Mouse (Mus musculus): ENCODE data around the gene 4930467E23Rik. TPM values are rescaled to one million over a fixed set of nuclear protein-coding genes. Genes with fewer than 3 reads are reported as not detected.
"Not testable (repeated sequence)": the region's sequence is repeated elsewhere in the genome, so short reads cannot be mapped to it uniquely, and the experiment has no call there.

The 4930467E23Rik gene
- polyA plus RNA-seq, 1 experiment from 2014 or later: not detected

- H3K4me1 ChIP-seq (replicated peaks); ATAC-seq (ENCODE audit: low read depth); H3K27ac ChIP-seq; H3K4me3 ChIP-seq (replicated peaks); DNase-seq; H3K9ac ChIP-seq; H3K27me3 ChIP-seq; H3K36me3 ChIP-seq; H3K4me2 ChIP-seq; H3K9me3 ChIP-seq (replicated peaks): not testable (repeated sequence)
- 70% methylated on average over 2 of the region's 2 CpGs for WGBS (ENCODE audit: insufficient replicate concordance)
Measured at GRCm38 (mm10) chr8:19712227-19712750, 17.1 kb upstream of the 4930467E23Rik start.

DNA sequence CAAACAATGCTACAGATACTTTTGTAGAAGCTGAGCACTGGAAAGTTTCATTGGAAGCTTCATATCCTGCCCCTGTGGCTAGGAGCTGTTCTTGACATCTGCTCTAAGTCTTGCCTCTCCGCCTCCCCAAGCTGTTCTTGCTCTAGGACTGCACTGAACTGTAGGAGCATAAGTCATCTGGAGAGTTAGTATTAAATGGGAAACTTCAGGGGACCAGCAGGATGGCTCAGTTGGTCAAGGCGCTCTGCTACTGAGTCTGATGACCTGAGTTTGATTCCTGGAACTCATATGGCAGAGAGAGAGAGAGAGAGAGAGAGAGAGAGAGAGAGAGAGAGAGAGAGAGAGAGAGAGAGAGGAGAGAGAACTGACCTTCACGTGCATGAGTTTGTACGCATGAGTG lies 16.6 kb upstream of the 4930467E23Rik start:
- H3K4me1 ChIP-seq (replicated peaks); H3K9ac ChIP-seq; H3K27ac ChIP-seq; H3K36me3 ChIP-seq; H3K27me3 ChIP-seq; ATAC-seq (ENCODE audit: low read depth); DNase-seq; H3K9me3 ChIP-seq (replicated peaks); H3K4me2 ChIP-seq; H3K4me3 ChIP-seq (replicated peaks): not testable (repeated sequence)
- WGBS (ENCODE audit: insufficient replicate concordance): 59% methylated on average over 4 of the region's 4 CpGs

DNA sequence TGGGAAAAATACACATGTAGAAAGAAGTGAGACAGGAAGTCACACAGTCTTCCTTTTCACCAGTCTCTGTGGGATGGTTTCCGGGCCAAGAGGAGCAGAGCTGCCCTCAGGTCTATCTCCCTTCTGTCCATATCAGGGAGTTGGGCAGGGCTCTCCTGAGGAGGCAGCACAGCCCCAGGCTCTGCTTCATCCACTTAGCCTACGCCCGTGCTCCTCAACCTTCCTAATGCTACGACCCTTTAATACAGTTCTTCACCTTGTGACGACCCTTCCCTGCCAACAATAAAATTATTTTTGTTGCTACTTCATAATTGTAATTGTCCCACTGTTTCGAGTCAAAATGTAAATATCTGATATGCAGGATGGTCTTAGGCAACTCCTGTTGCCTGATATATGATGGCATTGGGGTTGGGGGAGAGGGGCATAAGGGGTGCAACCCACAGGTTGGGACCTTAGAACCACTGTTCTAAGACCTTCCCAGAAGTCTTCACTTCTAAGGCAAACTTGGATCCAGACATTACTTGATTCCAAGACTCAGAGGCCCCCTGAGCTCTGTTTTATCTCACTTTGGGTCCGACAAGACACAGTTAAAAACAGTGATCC lies 16.0 kb upstream of the 4930467E23Rik start:
- not testable (repeated sequence) for H3K27ac ChIP-seq; H3K4me3 ChIP-seq (replicated peaks); H3K36me3 ChIP-seq; H3K4me2 ChIP-seq; H3K27me3 ChIP-seq; H3K4me1 ChIP-seq (replicated peaks); H3K9me3 ChIP-seq (replicated peaks); DNase-seq; H3K9ac ChIP-seq
- 57% methylated on average over 7 of the region's 7 CpGs for WGBS (ENCODE audit: insufficient replicate concordance)
- ATAC-seq (ENCODE audit: low read depth): peak; percentile 50; the same call in 1 of the 2 replicates

- not testable (repeated sequence) for H3K9me3 ChIP-seq (replicated peaks); ATAC-seq (ENCODE audit: low read depth); H3K4me1 ChIP-seq (replicated peaks); H3K9ac ChIP-seq; H3K27ac ChIP-seq; H3K4me2 ChIP-seq; DNase-seq; H3K4me3 ChIP-seq (replicated peaks); H3K27me3 ChIP-seq; H3K36me3 ChIP-seq
- WGBS (ENCODE audit: insufficient replicate concordance): 65% methylated on average over 2 of the region's 2 CpGs
Measured at GRCm38 (mm10) chr8:19714426-19714825, 14.9 kb upstream of the 4930467E23Rik start.

GRCm38 (mm10) chr8:19715266-19715665 lies 14.1 kb upstream of the 4930467E23Rik start:
- ATAC-seq (ENCODE audit: low read depth): not testable (repeated sequence)
- 59% methylated on average over 3 of the region's 3 CpGs for WGBS (ENCODE audit: insufficient replicate concordance)

DNA sequence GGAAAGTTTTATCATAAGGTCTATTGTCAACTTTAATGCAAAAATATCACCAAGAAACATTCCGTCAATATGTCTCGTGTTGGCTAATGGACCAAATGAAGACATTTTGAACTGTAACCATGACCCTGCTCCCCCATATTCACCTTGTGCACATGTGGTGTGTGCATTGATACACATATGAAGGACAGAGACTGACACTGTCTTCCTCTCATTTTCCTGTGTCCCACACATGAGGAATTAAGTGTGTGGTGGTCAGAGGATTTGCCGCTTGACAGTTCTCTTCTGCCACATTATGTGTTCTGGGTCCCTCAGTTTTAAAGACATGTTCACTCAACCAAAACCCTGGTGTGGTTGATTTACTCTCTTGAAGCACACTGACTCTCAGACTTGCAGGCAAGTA lies 11.5 kb upstream of the 4930467E23Rik start:
- WGBS (ENCODE audit: insufficient replicate concordance): 77% methylated on average over 3 of the region's 3 CpGs
- not testable (repeated sequence) for H3K9me3 ChIP-seq (replicated peaks); H3K9ac ChIP-seq; DNase-seq; H3K36me3 ChIP-seq; H3K27ac ChIP-seq; H3K4me3 ChIP-seq (replicated peaks); H3K27me3 ChIP-seq; H3K4me1 ChIP-seq (replicated peaks); ATAC-seq (ENCODE audit: low read depth); H3K4me2 ChIP-seq

More at GRCm38 (mm10) chr8:19715266-19715665, 14.1 kb upstream of the 4930467E23Rik start:
- not testable (repeated sequence) for DNase-seq; H3K36me3 ChIP-seq; H3K9me3 ChIP-seq (replicated peaks); H3K27ac ChIP-seq; H3K4me2 ChIP-seq; H3K4me3 ChIP-seq (replicated peaks); H3K4me1 ChIP-seq (replicated peaks); H3K27me3 ChIP-seq; H3K9ac ChIP-seq

GRCm38 (mm10) chr8:19719513-19719912 lies 9.9 kb upstream of the 4930467E23Rik start:
- H3K4me3 ChIP-seq (replicated peaks); ATAC-seq (ENCODE audit: low read depth); DNase-seq; H3K4me2 ChIP-seq; H3K27ac ChIP-seq; H3K36me3 ChIP-seq; H3K4me1 ChIP-seq (replicated peaks); H3K9me3 ChIP-seq (replicated peaks); H3K27me3 ChIP-seq; H3K9ac ChIP-seq: not testable (repeated sequence)
- WGBS (ENCODE audit: insufficient replicate concordance): 48% methylated on average over 3 of the region's 3 CpGs

GRCm38 (mm10) chr8:19724871-19725270 lies 4.5 kb upstream of the 4930467E23Rik start:
- ATAC-seq (ENCODE audit: low read depth); DNase-seq; H3K9me3 ChIP-seq (replicated peaks); H3K4me3 ChIP-seq (replicated peaks); H3K27ac ChIP-seq; H3K36me3 ChIP-seq; H3K27me3 ChIP-seq; H3K4me2 ChIP-seq; H3K4me1 ChIP-seq (replicated peaks); H3K9ac ChIP-seq: not testable (repeated sequence)
- WGBS (ENCODE audit: insufficient replicate concordance): 44% methylated on average over 2 of the region's 2 CpGs

DNA sequence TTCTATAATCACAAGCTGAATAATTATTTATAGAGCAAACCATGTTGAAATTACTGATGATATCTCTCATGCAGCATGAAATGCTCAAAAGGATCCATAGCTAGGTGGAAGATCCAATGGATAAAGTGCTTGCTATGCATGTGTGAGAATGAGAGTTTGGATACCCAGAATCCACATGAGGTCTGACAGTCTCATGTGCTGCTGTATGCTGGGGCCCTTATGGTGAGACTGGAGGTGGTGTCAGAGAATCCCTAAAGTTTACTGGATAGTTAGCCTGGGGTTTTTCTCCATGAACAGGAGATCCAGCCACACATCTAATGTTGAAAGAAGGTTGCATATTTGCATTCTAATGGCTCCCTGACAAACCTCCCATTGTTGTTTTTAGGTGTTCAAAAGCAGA lies 22.4 kb downstream of the 4930467E23Rik start:
- not testable (repeated sequence) for ATAC-seq (ENCODE audit: low read depth); H3K27me3 ChIP-seq; H3K36me3 ChIP-seq; H3K9ac ChIP-seq; H3K4me1 ChIP-seq (replicated peaks); DNase-seq; H3K4me3 ChIP-seq (replicated peaks); H3K4me2 ChIP-seq; H3K27ac ChIP-seq; H3K9me3 ChIP-seq (replicated peaks)

DNA sequence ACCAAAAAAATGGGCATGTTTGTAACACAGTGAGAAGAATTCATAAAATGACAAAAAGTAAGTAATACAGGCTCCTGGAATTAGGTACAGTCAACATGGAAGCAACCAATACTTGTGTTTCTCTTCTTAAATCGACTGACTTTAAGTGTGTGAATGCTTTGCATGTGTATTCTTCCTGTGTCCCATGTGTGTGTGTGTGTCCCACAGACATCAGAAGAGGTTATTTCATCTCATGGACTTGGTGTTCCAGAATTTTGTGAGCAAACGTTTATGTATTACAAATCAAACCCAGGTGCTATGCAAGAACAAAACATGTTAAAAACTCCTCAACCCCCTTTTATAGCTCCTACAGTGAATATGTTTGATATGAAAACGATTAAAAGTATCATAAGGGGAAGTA lies 24.8 kb downstream of the 4930467E23Rik start:
- H3K27ac ChIP-seq; DNase-seq; H3K27me3 ChIP-seq; ATAC-seq (ENCODE audit: low read depth); H3K4me1 ChIP-seq (replicated peaks); H3K4me3 ChIP-seq (replicated peaks); H3K9ac ChIP-seq; H3K36me3 ChIP-seq; H3K4me2 ChIP-seq; H3K9me3 ChIP-seq (replicated peaks): not testable (repeated sequence)
- 38% methylated on average over 3 of the region's 3 CpGs for WGBS (ENCODE audit: insufficient replicate concordance)

- not testable (repeated sequence) for H3K4me3 ChIP-seq (replicated peaks); H3K9me3 ChIP-seq (replicated peaks); H3K9ac ChIP-seq; DNase-seq; H3K4me1 ChIP-seq (replicated peaks); H3K36me3 ChIP-seq; ATAC-seq (ENCODE audit: low read depth); H3K4me2 ChIP-seq; H3K27ac ChIP-seq; H3K27me3 ChIP-seq
- WGBS (ENCODE audit: insufficient replicate concordance): 48% methylated on average over 3 of the region's 3 CpGs
Measured at GRCm38 (mm10) chr8:19754961-19755360, 25.6 kb downstream of the 4930467E23Rik start.

GRCm38 (mm10) chr8:19761660-19762059 lies 32.3 kb downstream of the 4930467E23Rik start:
- not testable (repeated sequence) for H3K27me3 ChIP-seq; ATAC-seq (ENCODE audit: low read depth); H3K4me3 ChIP-seq (replicated peaks); H3K4me1 ChIP-seq (replicated peaks); H3K27ac ChIP-seq; H3K4me2 ChIP-seq; H3K9ac ChIP-seq; H3K9me3 ChIP-seq (replicated peaks); DNase-seq; H3K36me3 ChIP-seq
- 72% methylated on average over 5 of the region's 5 CpGs for WGBS (ENCODE audit: insufficient replicate concordance)
